Mouse (Mus musculus) limb, embryonic 12.5 days (tissue): ENCODE measurements at regions not wholly inside any gene's neighbourhood (a gene's known extent, or its start where the extent isn't known, plus 50 kb on each side); places are given as distances from the start of the nearest gene placed in this dataset.

Source experiments
- ATAC-seq: fragments of 200-750 bp; cut with Nextera tagmentation; 2 replicates; pipeline ENCODE4 v1.8.0; 2017; ENCODE audit warnings: low read depth, moderate TSS enrichment; ENCODE audit not compliant: insufficient number of reproducible peaks, insufficient read depth, low FRiP score, low TSS enrichment
- H3K27ac ChIP-seq: fragments of 300-500 bp; sonication (generic); 2 replicates; pipeline ENCODE4 v1.5.1; 2016; ENCODE audit warnings: mild to moderate bottlenecking, moderate library complexity
- H3K27me3 ChIP-seq: fragments of 300-500 bp; sonication (generic); 2 replicates; pipeline ENCODE4 v1.6.1; 2016; ENCODE audit warnings: mild to moderate bottlenecking, moderate library complexity
- H3K36me3 ChIP-seq: fragments of 300-500 bp; sonication (generic); 2 replicates; pipeline ENCODE4 v1.6.1; 2016; ENCODE audit warnings: mild to moderate bottlenecking, moderate library complexity
- H3K4me1 ChIP-seq: fragments of 300-500 bp; sonication (generic); replicated peaks from 2 replicates; pipeline ENCODE4 v1.6.1; 2016
- H3K4me2 ChIP-seq: fragments of 300-500 bp; sonication (generic); 2 replicates; pipeline ENCODE4 v1.6.1; 2016; ENCODE audit warnings: mild to moderate bottlenecking, moderate library complexity
- H3K4me3 ChIP-seq: fragments of 300-500 bp; sonication (generic); replicated peaks from 2 replicates; pipeline ENCODE4 v1.5.1; 2016; ENCODE audit warnings: mild to moderate bottlenecking
- H3K9ac ChIP-seq: fragments of 300-500 bp; sonication (generic); replicated peaks from 2 replicates; pipeline ENCODE4 v1.6.1; 2016; ENCODE audit warnings: mild to moderate bottlenecking, moderate library complexity
- H3K9me3 ChIP-seq: fragments of 300-500 bp; sonication (generic); 2 replicates; pipeline ENCODE4 v1.6.1; 2016; ENCODE audit warnings: mild to moderate bottlenecking, moderate library complexity
- WGBS: fragments of 180-500 bp; shearing (Covaris S2); methylation state at CpG from one replicate; pipeline ENCODE4 v1.1.7; 2016; 5-methylcytosine and 5-hydroxymethylcytosine counted together

- no peak for ATAC-seq
- H3K4me2 ChIP-seq, result no peak overlapping the region
- no peaks in the 10 kb centered on the region for H3K36me3 ChIP-seq
- WGBS, result 47% methylated on average over 8 of the region's 8 CpGs
- H3K27ac ChIP-seq, result no peak overlapping the region
- H3K4me1 ChIP-seq, result peaks cover 19% of the 10 kb centered on the region
- no peaks in the 10 kb centered on the region for H3K9me3 ChIP-seq
- no peak overlapping the region for H3K9ac ChIP-seq
- H3K27me3 ChIP-seq, result peaks cover 37% of the 10 kb centered on the region
- no peak overlapping the region for H3K4me3 ChIP-seq
These were observed 122.9 kb downstream of the Plxna1 start for GRCm38 (mm10) chr6:89239511-89239910.

GRCm38 (mm10) chr6:89240168-89240705, 122.2 kb downstream of the Plxna1 start:
- Histone ChIP-seq H3K9ac (no peak overlapping the region), H3K27me3 (peaks cover 30% of the 10 kb centered on the region), H3K36me3 (no peaks in the 10 kb centered on the region), H3K4me3 (no peak overlapping the region), H3K27ac (no peak overlapping the region), H3K4me2 (no peak overlapping the region), H3K9me3 (no peaks in the 10 kb centered on the region), H3K4me1 (peaks cover 19% of the 10 kb centered on the region)
- WGBS, result 18% methylated on average over 4 of the region's 4 CpGs
- no peak for ATAC-seq

GRCm38 (mm10) chr6:89242371-89243288, 119.8 kb downstream of the Plxna1 start:
- no peaks in the 10 kb centered on the region for H3K9me3 ChIP-seq
- no peak overlapping the region for H3K4me3 ChIP-seq
- H3K36me3 ChIP-seq, result no peaks in the 10 kb centered on the region
- H3K27me3 ChIP-seq, result peaks cover 8% of the 10 kb centered on the region; the same call in 1 of the 2 replicates
- no peak overlapping the region for H3K4me2 ChIP-seq
- no peak overlapping the region for H3K27ac ChIP-seq
- 0 out of 2 replicates have a peak, but pooled peaks cover 8% of the 10 kb centered on the region for H3K4me1 ChIP-seq
- H3K9ac ChIP-seq, result no peak overlapping the region
- no peak for ATAC-seq
- WGBS, result 25% methylated on average over 18 of the region's 18 CpGs

- H3K4me1 ChIP-seq, result no peaks in the 10 kb centered on the region
- no peak overlapping the region for H3K9ac ChIP-seq
- H3K4me3 ChIP-seq, result no peak overlapping the region
- H3K27ac ChIP-seq, result no peak overlapping the region
- H3K4me2 ChIP-seq, result no peak overlapping the region
- no peaks in the 10 kb centered on the region for H3K9me3 ChIP-seq
- peaks cover 3% of the 10 kb centered on the region; the same call in 1 of the 2 replicates for H3K27me3 ChIP-seq
- ATAC-seq, result no peak
- WGBS, result 76% methylated on average over 8 of the region's 8 CpGs
- H3K36me3 ChIP-seq, result no peaks in the 10 kb centered on the region
These were observed 116.9 kb downstream of the Plxna1 start for GRCm38 (mm10) chr6:89245506-89245905.

- Histone ChIP-seq H3K27ac (no peak overlapping the region), H3K36me3 (no peaks in the 10 kb centered on the region), H3K4me1 (no peaks in the 10 kb centered on the region), H3K4me3 (no peak overlapping the region), H3K9me3 (no peaks in the 10 kb centered on the region), H3K4me2 (no peak overlapping the region), H3K27me3 (peaks cover 3% of the 10 kb centered on the region; the same call in 1 of the 2 replicates), H3K9ac (no peak overlapping the region)
- no peak for ATAC-seq
- 86% methylated on average over 5 of the region's 5 CpGs for WGBS
These were observed 116.2 kb downstream of the Plxna1 start for GRCm38 (mm10) chr6:89246261-89246660.

GRCm38 (mm10) chr6:89248574-89248973, 113.8 kb downstream of the Plxna1 start:
- H3K36me3 ChIP-seq, result no peaks in the 10 kb centered on the region
- H3K4me1 ChIP-seq, result no peaks in the 10 kb centered on the region
- no peak for ATAC-seq
- H3K9me3 ChIP-seq, result no peaks in the 10 kb centered on the region
- H3K27me3 ChIP-seq, result peaks cover 3% of the 10 kb centered on the region; the same call in 1 of the 2 replicates
- no peak overlapping the region for H3K9ac ChIP-seq
- H3K4me3 ChIP-seq, result no peak overlapping the region
- H3K4me2 ChIP-seq, result no peak overlapping the region
- H3K27ac ChIP-seq, result no peak overlapping the region
- 78% methylated on average over 9 of the region's 9 CpGs for WGBS

- no peak overlapping the region for H3K9ac ChIP-seq
- no peak for ATAC-seq
- H3K36me3 ChIP-seq, result no peaks in the 10 kb centered on the region
- H3K27me3 ChIP-seq, result no peaks in the 10 kb centered on the region; the same call in 1 of the 2 replicates
- WGBS, result 79% methylated on average over 8 of the region's 8 CpGs
- no peak overlapping the region for H3K27ac ChIP-seq
- no peaks in the 10 kb centered on the region for H3K9me3 ChIP-seq
- H3K4me3 ChIP-seq, result no peak overlapping the region
- H3K4me1 ChIP-seq, result no peaks in the 10 kb centered on the region
- H3K4me2 ChIP-seq, result no peak overlapping the region
These were observed 113.1 kb downstream of the Plxna1 start for GRCm38 (mm10) chr6:89249303-89249702.

- WGBS, result 85% methylated on average over 4 of the region's 4 CpGs
- H3K9me3 ChIP-seq, result no peaks in the 10 kb centered on the region
- H3K4me1 ChIP-seq, result no peaks in the 10 kb centered on the region
- H3K4me2 ChIP-seq, result no peak overlapping the region
- no peak overlapping the region for H3K9ac ChIP-seq
- no peaks in the 10 kb centered on the region for H3K36me3 ChIP-seq
- H3K27me3 ChIP-seq, result no peaks in the 10 kb centered on the region
- ATAC-seq, result no peak
- H3K4me3 ChIP-seq, result no peak overlapping the region
- H3K27ac ChIP-seq, result no peak overlapping the region
These were observed 110.8 kb downstream of the Plxna1 start for GRCm38 (mm10) chr6:89251641-89252040.

- Histone ChIP-seq H3K27me3 (no peaks in the 10 kb centered on the region), H3K4me2 (no peak overlapping the region), H3K36me3 (no peaks in the 10 kb centered on the region), H3K4me3 (no peak overlapping the region), H3K9me3 (no peaks in the 10 kb centered on the region), H3K9ac (no peak overlapping the region), H3K27ac (no peak overlapping the region), H3K4me1 (no peaks in the 10 kb centered on the region)
- ATAC-seq, result no peak
- WGBS, result 35% methylated on average over 4 of the region's 4 CpGs
These were observed 106.4 kb downstream of the Plxna1 start for GRCm38 (mm10) chr6:89256022-89256421.

GRCm38 (mm10) chr6:89256630-89257292, 105.7 kb downstream of the Plxna1 start:
- no peak for ATAC-seq
- Histone ChIP-seq H3K4me2 (no peak overlapping the region), H3K9ac (no peak overlapping the region), H3K27ac (no peak overlapping the region), H3K4me3 (no peak overlapping the region), H3K9me3 (no peaks in the 10 kb centered on the region), H3K4me1 (no peaks in the 10 kb centered on the region), H3K27me3 (no peaks in the 10 kb centered on the region), H3K36me3 (no peaks in the 10 kb centered on the region)
- whole genome bisulfite sequencing, result 63% methylated on average over 8 of the region's 8 CpGs

GRCm38 (mm10) chr6:89257416-89257815, 105.0 kb downstream of the Plxna1 start:
- H3K27ac ChIP-seq, result no peak overlapping the region
- WGBS, result 79% methylated on average over 6 of the region's 6 CpGs
- no peaks in the 10 kb centered on the region for H3K4me1 ChIP-seq
- no peak overlapping the region for H3K4me3 ChIP-seq
- H3K27me3 ChIP-seq, result no peaks in the 10 kb centered on the region
- H3K9me3 ChIP-seq, result no peaks in the 10 kb centered on the region
- ATAC-seq, result no peak
- no peaks in the 10 kb centered on the region for H3K36me3 ChIP-seq
- H3K9ac ChIP-seq, result no peak overlapping the region
- H3K4me2 ChIP-seq, result no peak overlapping the region
